Mouse (Mus musculus) embryonic facial prominence, embryonic 11.5 days (tissue): ENCODE results near the gene Th. TPM values are rescaled to one million over a fixed set of nuclear protein-coding genes. Genes with fewer than 3 reads are reported as not detected.

Source experiments
- ATAC-seq: fragments of 200-750 bp; cut with Nextera tagmentation; replicated peaks from 2 replicates; pipeline ENCODE4 v1.8.0; 2017; ENCODE audit warnings: low read depth; ENCODE audit not compliant: insufficient number of reproducible peaks, low FRiP score, low TSS enrichment
- DNase-seq: peaks from one replicate; pipeline ENCODE4 v3.0.0-alpha.2; 2015; ENCODE audit warnings: low spot score
- H3K27ac ChIP-seq: fragments of 300-500 bp; sonication (generic); replicated peaks from 2 replicates; pipeline ENCODE4 v1.5.1; 2014; ENCODE audit warnings: mild to moderate bottlenecking, low read depth, low read length, control low read depth
- H3K27me3 ChIP-seq: fragments of 300-500 bp; sonication (generic); 2 replicates; pipeline ENCODE4 v1.6.1; 2014; ENCODE audit warnings: mild to moderate bottlenecking, low read length, moderate library complexity, mixed read lengths; ENCODE audit not compliant: control insufficient read depth, insufficient read depth
- H3K36me3 ChIP-seq: fragments of 300-500 bp; sonication (generic); replicated peaks from 2 replicates; pipeline ENCODE4 v1.6.1; 2014; ENCODE audit warnings: low read depth, mild to moderate bottlenecking, low read length, moderate library complexity, mixed read lengths; ENCODE audit not compliant: control insufficient read depth, insufficient read depth
- H3K4me1 ChIP-seq: fragments of 300-500 bp; sonication (generic); 2 replicates; pipeline ENCODE4 v1.6.1; 2014; ENCODE audit warnings: low read length, mixed read lengths; ENCODE audit not compliant: control insufficient read depth, insufficient read depth
- H3K4me2 ChIP-seq: fragments of 300-500 bp; sonication (generic); 2 replicates; pipeline ENCODE4 v1.6.1; 2014; ENCODE audit warnings: low read depth, mild to moderate bottlenecking, control low read depth, low read length, moderate library complexity
- H3K4me3 ChIP-seq: fragments of 300-500 bp; sonication (generic); 2 replicates; pipeline ENCODE4 v1.5.1; 2014; ENCODE audit warnings: low read depth, low read length, control low read depth
- H3K9ac ChIP-seq: fragments of 300-500 bp; sonication (generic); replicated peaks from 2 replicates; pipeline ENCODE4 v1.6.1; 2014; ENCODE audit warnings: mild to moderate bottlenecking, control low read depth, low read length
- H3K9me3 ChIP-seq: fragments of 300-500 bp; sonication (generic); replicated peaks from 2 replicates; pipeline ENCODE4 v1.6.1; 2016; ENCODE audit warnings: mild to moderate bottlenecking, low read length, inconsistent platforms, mixed read lengths; ENCODE audit not compliant: control insufficient read depth
- WGBS: fragments of 180-500 bp; shearing (Covaris S2); extraction: QIAGEN DNeasy Blood & Tissue Kit; methylation state at CpG from one replicate; pipeline ENCODE4 v1.1.7; 2014; 5-methylcytosine and 5-hydroxymethylcytosine counted together
- polyA plus RNA-seq: library from polyadenylated mRNA; unstranded; fragments of >200 nt; fragmentation: Nextera tagmentation; extraction: Ambion mirVana; gene quantifications from 2 replicates; pipeline ENCODE4 v1.2.1, GENCODE M21; 2014

Th gene
- polyA plus RNA-seq, 1 experiment from 2014 or later, result 2.8 TPM

DNA sequence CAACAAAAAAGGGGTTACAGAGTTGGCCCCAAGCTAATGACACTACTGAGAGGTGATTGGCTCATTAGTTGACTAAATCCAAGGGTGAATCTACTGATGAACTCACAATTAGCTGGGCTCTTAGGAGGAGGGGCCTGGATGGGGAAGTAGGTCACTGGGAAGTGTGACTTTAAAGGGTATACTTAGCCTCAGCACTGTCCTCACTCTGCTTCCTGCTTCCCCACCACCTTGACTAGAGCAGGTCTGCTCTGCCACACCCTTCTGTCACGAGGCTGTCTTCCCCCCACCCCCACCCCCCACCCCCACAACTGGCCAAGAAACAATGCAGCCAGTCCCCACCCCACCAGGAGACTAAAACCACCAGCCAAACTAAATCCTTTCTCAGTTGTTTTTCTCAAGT is 18.6 kb upstream of the Th start:
- Histone ChIP-seq H3K9me3 (no peaks in the 10 kb centered on the region), H3K27me3 (no peaks in the 10 kb centered on the region), H3K4me3 (no peak overlapping the region), H3K4me1 (no peaks in the 10 kb centered on the region), H3K36me3 (no peaks in the 10 kb centered on the region), H3K9ac (no peak overlapping the region), H3K4me2 (no peak overlapping the region), H3K27ac (no peak overlapping the region)
- DNase-seq (no peak), ATAC-seq (no peak)
- 25% methylated on average over 1 of the region's 1 CpGs for WGBS

DNA sequence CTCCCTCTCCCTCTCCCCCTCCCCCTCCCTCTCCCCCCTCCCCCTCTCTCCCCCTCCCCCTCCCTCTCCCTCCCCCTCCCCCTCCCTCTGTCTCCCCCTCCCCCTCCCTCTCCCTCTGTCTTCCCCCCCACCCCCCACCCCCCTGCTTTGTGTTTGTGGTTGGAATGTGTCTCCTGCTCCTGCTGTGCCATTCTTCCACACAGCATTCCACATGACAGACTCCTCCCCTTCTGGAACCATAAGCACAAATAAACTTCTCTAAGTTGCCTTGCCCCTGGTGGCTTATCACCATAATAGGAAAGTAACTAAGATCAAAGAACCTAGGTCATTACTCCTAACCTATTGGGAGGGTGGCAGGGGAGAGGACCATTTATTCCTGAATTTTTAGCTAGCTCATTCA is 6.7 kb upstream of the Th start:
- no peaks in the 10 kb centered on the region for H3K9me3 ChIP-seq
- no peaks in the 10 kb centered on the region for H3K4me1 ChIP-seq
- DNase-seq (no peak), ATAC-seq (no peak)
- no peaks in the 10 kb centered on the region for H3K36me3 ChIP-seq
- H3K9ac ChIP-seq, result no peak overlapping the region
- H3K4me3 ChIP-seq, result no peak overlapping the region
- H3K27me3 ChIP-seq, result no peaks in the 10 kb centered on the region
- H3K27ac ChIP-seq, result no peak overlapping the region
- no peak overlapping the region for H3K4me2 ChIP-seq

DNA sequence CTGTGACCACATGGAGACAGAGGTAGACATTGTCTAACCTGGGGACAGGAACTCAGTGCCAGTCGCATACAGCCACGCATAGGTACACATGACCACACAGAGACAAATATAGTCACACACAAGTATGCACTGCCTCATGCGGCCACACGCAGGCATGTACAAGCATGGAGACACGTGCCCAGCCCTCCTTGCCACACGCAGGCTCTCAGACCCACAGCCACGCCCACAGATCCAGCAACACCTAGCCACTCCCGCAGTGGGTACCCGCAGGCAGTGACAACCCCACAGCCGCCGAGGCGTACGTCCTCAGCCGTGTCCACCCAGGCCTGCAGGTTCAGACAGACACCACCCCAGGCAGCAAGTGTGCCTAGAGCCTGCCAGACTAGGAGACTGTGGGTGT is 4.8 kb upstream of the Th start:
- WGBS, result 88% methylated on average over 14 of the region's 14 CpGs

DNA sequence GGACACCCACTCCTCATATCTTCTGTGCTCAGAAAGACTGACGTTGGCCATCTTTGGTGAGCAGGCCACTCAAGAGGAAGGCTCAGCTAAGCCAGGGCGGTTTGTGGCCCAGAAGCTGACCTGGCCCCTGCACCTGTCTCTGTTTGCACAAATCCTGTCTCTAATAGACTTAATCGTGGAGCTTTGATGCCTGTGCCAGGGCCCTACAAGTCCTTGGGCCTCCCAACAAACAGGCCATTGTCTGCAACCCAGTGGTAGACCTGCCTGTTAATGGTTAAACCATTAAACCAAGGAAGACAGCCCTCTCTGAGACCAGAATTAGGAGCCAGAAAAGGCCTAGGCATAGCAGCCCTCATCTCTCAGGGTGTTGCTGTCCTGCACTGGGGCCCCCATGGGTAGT is 1.5 kb upstream of the Th start:
- Histone ChIP-seq H3K9me3 (no peaks in the 10 kb centered on the region), H3K4me3 (no peak overlapping the region), H3K36me3 (no peaks in the 10 kb centered on the region), H3K9ac (no peak overlapping the region), H3K27me3 (no peaks in the 10 kb centered on the region), H3K27ac (no peak overlapping the region), H3K4me1 (no peaks in the 10 kb centered on the region), H3K4me2 (no peak overlapping the region)
- DNase-seq (no peak), ATAC-seq (no peak)
- 63% methylated on average over 3 of the region's 3 CpGs for WGBS

More for the DNA sequence above, 4.8 kb upstream of the Th start:
- ATAC-seq (no peak), DNase-seq (no peak)
- Histone ChIP-seq H3K4me3 (no peak overlapping the region), H3K9ac (no peak overlapping the region), H3K27ac (no peak overlapping the region), H3K4me1 (no peaks in the 10 kb centered on the region), H3K27me3 (no peaks in the 10 kb centered on the region), H3K36me3 (no peaks in the 10 kb centered on the region), H3K4me2 (no peak overlapping the region), H3K9me3 (no peaks in the 10 kb centered on the region)

DNA sequence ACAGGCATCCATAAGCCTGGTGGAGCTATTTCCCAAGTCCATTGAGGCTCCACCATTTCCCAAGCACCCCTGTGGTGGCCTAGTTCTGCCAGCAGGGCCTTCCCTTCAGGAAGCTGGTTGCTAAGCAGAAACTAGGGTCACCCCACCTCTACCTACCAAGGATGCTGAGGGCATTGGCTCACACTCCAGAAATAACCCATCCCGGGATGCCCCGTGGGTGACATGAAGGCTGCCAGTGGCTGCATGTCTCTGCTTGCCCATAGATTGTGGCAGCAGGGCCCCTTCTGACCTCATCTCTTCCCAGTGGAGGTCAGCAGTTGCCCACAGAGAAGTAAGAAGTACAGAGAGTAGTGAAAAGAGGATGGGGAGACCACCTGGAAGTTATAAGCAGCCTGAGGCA is 1.4 kb downstream of the Th start:
- 83% methylated on average over 2 of the region's 2 CpGs for WGBS
- ATAC-seq, result no peak
- no peak overlapping the region for H3K4me3 ChIP-seq

DNA sequence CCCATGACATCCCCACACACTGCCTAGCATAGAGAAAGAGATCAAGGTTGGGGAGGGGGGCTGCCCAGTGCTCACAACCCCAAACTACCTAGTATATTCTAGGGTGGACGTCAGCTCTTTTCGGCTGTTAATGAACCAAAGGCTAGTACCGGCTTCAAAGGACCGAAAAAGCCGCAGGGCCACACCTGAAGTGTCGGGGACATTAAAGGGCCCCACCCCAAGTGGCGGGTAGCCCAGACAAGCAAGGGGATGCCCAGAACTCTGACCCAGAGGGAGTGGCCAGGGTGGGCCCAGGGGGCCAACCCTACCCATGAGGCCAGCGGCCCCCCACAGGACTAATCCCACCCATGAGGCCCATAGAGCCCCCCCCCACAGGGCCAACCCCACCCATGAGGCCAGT is 3.6 kb downstream of the Th start:
- no peaks in the 10 kb centered on the region for H3K4me1 ChIP-seq
- no peak overlapping the region for H3K4me3 ChIP-seq
- H3K27ac ChIP-seq, result no peak overlapping the region
- H3K9ac ChIP-seq, result no peak overlapping the region
- H3K36me3 ChIP-seq, result no peaks in the 10 kb centered on the region
- no peak for ATAC-seq
- H3K27me3 ChIP-seq, result no peaks in the 10 kb centered on the region
- 86% methylated on average over 8 of the region's 8 CpGs for WGBS
- no peak for DNase-seq
- H3K9me3 ChIP-seq, result no peaks in the 10 kb centered on the region
- no peak overlapping the region for H3K4me2 ChIP-seq

More for the DNA sequence above, 1.4 kb downstream of the Th start:
- no peaks in the 10 kb centered on the region for H3K27me3 ChIP-seq
- H3K36me3 ChIP-seq, result no peaks in the 10 kb centered on the region
- H3K9ac ChIP-seq, result no peak overlapping the region
- no peak overlapping the region for H3K4me2 ChIP-seq
- no peaks in the 10 kb centered on the region for H3K9me3 ChIP-seq
- H3K4me1 ChIP-seq, result no peaks in the 10 kb centered on the region
- H3K27ac ChIP-seq, result no peak overlapping the region
- DNase-seq, result no peak

DNA sequence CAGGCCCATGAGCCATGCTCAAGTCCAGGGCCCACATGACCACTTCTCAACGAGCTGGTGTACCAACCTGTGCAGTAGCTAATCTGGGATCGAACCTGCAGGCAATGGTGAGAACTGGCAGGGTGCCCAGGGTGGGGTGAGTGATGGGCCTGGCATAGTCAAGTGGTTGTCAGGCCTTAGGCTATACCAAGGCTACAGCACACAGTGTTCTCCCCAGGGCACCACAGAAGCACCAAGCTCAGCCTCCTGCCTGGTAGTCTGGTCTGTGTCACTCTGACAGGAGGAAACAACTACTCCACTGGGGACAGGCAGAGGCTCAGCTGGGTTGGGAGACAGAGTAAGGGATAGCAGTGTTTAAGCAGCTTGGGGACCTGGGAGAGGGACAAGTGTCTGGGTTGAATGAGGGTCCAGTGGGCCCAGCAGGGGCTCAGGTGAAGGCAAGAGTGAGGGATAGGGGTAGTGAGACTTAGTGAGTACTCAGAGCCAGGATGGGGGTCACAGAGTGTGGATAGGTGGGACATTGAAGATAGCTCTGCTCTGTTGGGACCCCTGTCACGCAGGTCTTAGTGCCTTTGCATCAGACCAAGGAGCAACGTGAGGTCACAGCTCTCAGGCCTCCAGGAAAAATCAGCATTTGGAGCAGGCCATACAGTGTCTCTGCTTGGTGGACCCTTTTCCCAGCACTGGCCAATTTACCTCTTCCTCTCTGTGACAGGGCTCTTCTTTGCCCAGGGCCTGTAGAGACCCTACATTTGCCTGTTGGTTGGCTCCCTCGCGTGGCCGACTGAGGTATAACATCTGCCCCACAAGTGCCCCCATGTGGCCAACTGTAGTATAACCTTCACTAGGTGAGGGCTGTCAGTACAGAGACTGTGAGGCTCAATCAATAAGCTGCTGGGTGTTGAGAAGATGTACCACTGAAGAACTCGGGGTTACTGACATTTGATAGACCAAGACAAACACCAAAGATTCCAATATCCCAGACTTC is 12.0 kb downstream of the Th start:
- Histone ChIP-seq H3K4me2 (no peak overlapping the region), H3K36me3 (no peaks in the 10 kb centered on the region), H3K27ac (no peak overlapping the region), H3K9ac (no peak overlapping the region), H3K4me3 (no peak overlapping the region), H3K9me3 (no peaks in the 10 kb centered on the region), H3K27me3 (no peaks in the 10 kb centered on the region), H3K4me1 (no peaks in the 10 kb centered on the region)
- ATAC-seq (peak; percentile 83; the same call in 1 of the 2 replicates), DNase-seq (peak; percentile 77)
- 29% methylated on average over 8 of the region's 8 CpGs for WGBS

DNA sequence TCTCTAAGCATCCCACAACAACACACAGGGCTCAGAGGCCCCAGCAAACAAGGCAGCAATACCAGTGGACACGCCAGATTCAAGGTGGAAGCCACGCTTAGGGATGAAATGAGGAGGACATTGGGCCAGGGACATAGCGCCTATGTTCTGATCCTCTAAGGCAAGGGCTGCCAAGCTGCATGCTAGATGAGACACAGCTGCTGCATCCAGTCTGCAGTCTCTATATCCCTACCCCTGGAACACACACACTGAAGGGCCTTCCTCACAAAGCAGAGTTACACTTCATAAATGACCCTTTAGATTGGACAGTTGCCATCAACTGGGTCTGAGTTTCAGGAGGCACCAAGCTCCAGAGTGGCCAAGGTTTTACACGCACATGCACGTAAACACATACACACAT is 13.3 kb downstream of the Th start:
- no peaks in the 10 kb centered on the region for H3K27me3 ChIP-seq
- no peaks in the 10 kb centered on the region for H3K9me3 ChIP-seq
- H3K27ac ChIP-seq, result no peak overlapping the region
- no peak for ATAC-seq
- H3K4me3 ChIP-seq, result no peak overlapping the region
- no peak overlapping the region for H3K9ac ChIP-seq
- 83% methylated on average over 5 of the region's 5 CpGs for WGBS
- H3K4me1 ChIP-seq, result no peaks in the 10 kb centered on the region
- H3K4me2 ChIP-seq, result no peak overlapping the region
- no peaks in the 10 kb centered on the region for H3K36me3 ChIP-seq
- no peak for DNase-seq
